In genomic region chr1:86912481-86912880, GRCm38 (mm10) we compare ENCODE assay signal across 31 mouse cellular contexts.
"Had no signal": no experiment of that assay in that cellular context is flagged by ENCODE, and none has a peak within 500 bp of the region (broad histone marks: within the 10 kb centered on the region; RNA-seq: fewer than 3 reads in every experiment).

No protein-coding gene starts in this region.

- H3K4me3 ChIP-seq: limb, embryonic 10.5 days; limb, embryonic 12.5 days; limb, embryonic 13.5 days; limb, embryonic 15.5 days; liver, embryonic 12.5 days; liver, embryonic 13.5 days; liver, embryonic 15.5 days; lung, embryonic 15.5 days; megakaryocyte, embryonic 14.5 days; midbrain, embryonic 10.5 days; midbrain, embryonic 12.5 days; midbrain, embryonic 13.5 days; midbrain, embryonic 15.5 days; myocyte had no signal

- H3K36me3 ChIP-seq: limb, embryonic 10.5 days; limb, embryonic 12.5 days; limb, embryonic 13.5 days; limb, embryonic 15.5 days; liver, embryonic 12.5 days; liver, embryonic 13.5 days; liver, embryonic 15.5 days; lung, embryonic 15.5 days; midbrain, embryonic 10.5 days; midbrain, embryonic 12.5 days; midbrain, embryonic 13.5 days; midbrain, embryonic 15.5 days had no signal

- H3K27me3 ChIP-seq: limb, embryonic 12.5 days; limb, embryonic 13.5 days; limb, embryonic 15.5 days; liver, embryonic 12.5 days; liver, embryonic 13.5 days; liver, embryonic 15.5 days; lung, embryonic 15.5 days; megakaryocyte, embryonic 14.5 days; midbrain, embryonic 12.5 days; midbrain, embryonic 13.5 days; midbrain, embryonic 15.5 days had no signal

- H3K9ac ChIP-seq: limb, embryonic 12.5 days; limb, embryonic 13.5 days; limb, embryonic 15.5 days; liver, embryonic 12.5 days; liver, embryonic 13.5 days; liver, embryonic 14.5 days; liver, embryonic 15.5 days; liver, postnatal 0 days; lung, embryonic 14.5 days; lung, embryonic 15.5 days; midbrain, embryonic 12.5 days; midbrain, embryonic 13.5 days; midbrain, embryonic 15.5 days had no signal

- H3K4me2 ChIP-seq: limb, embryonic 12.5 days; limb, embryonic 13.5 days; limb, embryonic 15.5 days; liver, embryonic 11.5 days; liver, embryonic 12.5 days; liver, embryonic 13.5 days; liver, embryonic 15.5 days; lung, embryonic 14.5 days; lung, embryonic 15.5 days; midbrain, embryonic 11.5 days; midbrain, embryonic 12.5 days; midbrain, embryonic 13.5 days; midbrain, embryonic 15.5 days had no signal

- H3K27ac ChIP-seq: limb, embryonic 10.5 days; limb, embryonic 12.5 days; limb, embryonic 13.5 days; liver, embryonic 12.5 days; liver, embryonic 13.5 days; liver, embryonic 14.5 days; liver, embryonic 15.5 days; lung, embryonic 15.5 days; macrophage; midbrain, embryonic 10.5 days; midbrain, embryonic 12.5 days; midbrain, embryonic 13.5 days; midbrain, embryonic 15.5 days had no signal

- H3K4me1 ChIP-seq: limb, embryonic 10.5 days; limb, embryonic 12.5 days; limb, embryonic 13.5 days; limb, embryonic 15.5 days; midbrain, embryonic 13.5 days; midbrain, embryonic 15.5 days had no signal

- ATAC-seq: liver, embryonic 12.5 days; liver, postnatal 0 days; lung, postnatal 0 days; midbrain, embryonic 13.5 days; midbrain, embryonic 15.5 days; midbrain, embryonic 16.5 days had no signal

- H3K9me3 ChIP-seq: limb, embryonic 10.5 days; limb, embryonic 12.5 days; limb, embryonic 13.5 days; limb, embryonic 15.5 days; liver, embryonic 12.5 days; liver, embryonic 13.5 days; liver, embryonic 15.5 days; lung, embryonic 15.5 days; megakaryocyte, embryonic 14.5 days; midbrain, embryonic 10.5 days; midbrain, embryonic 12.5 days; midbrain, embryonic 13.5 days; midbrain, embryonic 15.5 days had no signal

- DNase-seq: left cerebral cortex, postnatal 4 days; liver; liver, embryonic 13.5 days; liver, postnatal 0 days; lung, adult 18-20 months; lung, adult 2 months; lung, embryonic 14.5 days; lung, postnatal 10 days; lung, postnatal 14 days; lung, postnatal 36 days; lung, postnatal 4 days; midbrain, embryonic 14.5 days had no signal
